19 mouse cellular contexts compared by ENCODE assay signal in the genomic region with DNA sequence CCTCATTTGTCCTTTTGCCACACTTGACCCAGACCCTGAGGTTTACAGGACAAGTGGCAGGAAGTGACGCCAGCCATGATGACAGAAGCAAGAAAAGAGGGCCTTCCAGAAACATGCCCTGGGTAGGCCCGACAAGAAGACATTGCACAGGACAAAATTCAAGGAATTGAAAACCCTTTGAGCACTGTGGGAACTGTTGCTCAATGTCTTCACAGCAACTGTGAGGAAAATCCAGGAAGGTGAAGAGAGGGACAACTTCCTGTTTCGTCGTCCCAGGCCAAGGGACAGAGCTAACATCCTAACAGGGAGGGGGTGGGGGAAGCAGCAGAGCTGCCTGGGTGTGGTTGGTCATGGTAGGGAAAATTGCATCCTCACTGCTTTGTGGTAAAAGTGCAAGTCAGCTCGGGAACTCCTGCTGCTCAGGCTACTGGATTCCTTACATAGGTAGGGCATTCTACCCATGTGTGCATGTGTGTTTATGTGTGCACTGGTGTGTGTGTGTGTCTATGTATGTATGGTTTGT. TPM values are rescaled to one million over a fixed set of nuclear protein-coding genes. Genes with fewer than 3 reads are reported as not detected.
A peak's percentile ranks its signal among the peaks of the same experiment; 100 is the strongest.
DNase-seq lines count a peak whose midpoint lies in the region; ATAC-seq and TF ChIP-seq lines count a peak whose summit lies in the region.
"Had no signal": no experiment of that assay in that cellular context is flagged by ENCODE, and none has a peak within 500 bp of the region (broad histone marks: within the 10 kb centered on the region; RNA-seq: fewer than 3 reads in every experiment).

No protein-coding gene starts in this region.

- 74% methylated on average over 5 of the region's 5 CpGs for WGBS in hindbrain, embryonic 10.5 days
- WGBS in hindbrain, embryonic 12.5 days, result 67% methylated on average over 5 of the region's 5 CpGs

- intact Hi-C loops in left cerebral cortex, adult 2 months (cut with DNase I), result no loop called here

- no peak for DNase-seq in hindbrain, embryonic 10.5 days (ENCODE audit: low spot score)
- peak; percentile 65 for DNase-seq in 416B (ENCODE audit: low read depth)
- no peak for DNase-seq in urinary bladder, postnatal 10 days (ENCODE audit: low spot score)
- no peak for DNase-seq in right cerebral cortex, postnatal 4 days
- DNase-seq in left cerebral cortex, adult 2 months (ENCODE audit: extremely low spot score in 1 of 2, low spot score in 2 of 2), result no peak
- DNase-seq: adrenal gland, postnatal 14 days; cerebellum, adult 8-10 months; heart, postnatal 36 days; kidney, adult 9 months; liver, embryonic 13.5 days; spleen, adult 18-20 months had no signal

- no peaks in the 10 kb centered on the region for H3K27me3 ChIP-seq in hindbrain, embryonic 10.5 days (ENCODE audit: insufficient read depth, poor library complexity, severe bottlenecking)
- H3K27me3 ChIP-seq in hindbrain, embryonic 12.5 days, result no peaks in the 10 kb centered on the region; the same call in 1 of the 2 replicates
- peaks cover 71% of the 10 kb centered on the region for H3K27me3 ChIP-seq in megakaryocyte, embryonic 14.5 days (replicated peaks)
- H3K27me3 ChIP-seq: embryonic facial prominence, embryonic 13.5 days; neural tube, embryonic 12.5 days; stomach, embryonic 15.5 days had no signal

- no peak for ATAC-seq in hindbrain, embryonic 12.5 days (ENCODE audit: low FRiP score)
- ATAC-seq: forebrain, embryonic 16.5 days; midbrain, embryonic 16.5 days had no signal

- TF ChIP-seq CTCF in bone marrow macrophage, adult 2 months (IDR thresholded peaks at IDR 0.05; ENCODE audit: low read depth, low read length), result no peak
- TF ChIP-seq CTCF in left cerebral cortex, adult 2 months (IDR thresholded peaks at IDR 0.05), result no peak

- H3K4me1 ChIP-seq in hindbrain, embryonic 10.5 days (replicated peaks), result peaks cover 54% of the 10 kb centered on the region
- peaks cover 28% of the 10 kb centered on the region for H3K4me1 ChIP-seq in hindbrain, embryonic 12.5 days
- H3K4me1 ChIP-seq in bone marrow macrophage, adult 2 months (ENCODE audit: control insufficient read depth, insufficient read depth, low read length), result peaks cover 9% of the 10 kb centered on the region
- H3K4me1 ChIP-seq in megakaryocyte, embryonic 14.5 days, result peaks cover 19% of the 10 kb centered on the region

- no peak overlapping the region for H3K4me3 ChIP-seq in hindbrain, embryonic 10.5 days
- H3K4me3 ChIP-seq in hindbrain, embryonic 12.5 days, result no peak overlapping the region
- no peak overlapping the region for H3K4me3 ChIP-seq in bone marrow macrophage, adult 2 months (ENCODE audit: insufficient read depth, low read length)
- H3K4me3 ChIP-seq in megakaryocyte, embryonic 14.5 days (replicated peaks), result peak overlapping the region; percentile 74
- H3K4me3 ChIP-seq in left cerebral cortex, adult 2 months, result no peak overlapping the region
- H3K4me3 ChIP-seq: embryonic facial prominence, embryonic 13.5 days; liver, embryonic 13.5 days; neural tube, embryonic 12.5 days; stomach, embryonic 15.5 days had no signal

- no peak for TF ChIP-seq POLR2A in bone marrow macrophage, adult 2 months (IDR thresholded peaks at IDR 0.05; ENCODE audit: borderline replicate concordance, low read depth, low read length)

- no peak overlapping the region for H3K4me2 ChIP-seq in hindbrain, embryonic 12.5 days (replicated peaks)
- H3K4me2 ChIP-seq: embryonic facial prominence, embryonic 13.5 days; liver, embryonic 13.5 days; neural tube, embryonic 12.5 days; stomach, embryonic 15.5 days had no signal

- no peaks in the 10 kb centered on the region for H3K36me3 ChIP-seq in hindbrain, embryonic 10.5 days
- no peaks in the 10 kb centered on the region for H3K36me3 ChIP-seq in hindbrain, embryonic 12.5 days
- H3K36me3 ChIP-seq in megakaryocyte, embryonic 14.5 days (replicated peaks; ENCODE audit: low read length), result no peaks in the 10 kb centered on the region
- H3K36me3 ChIP-seq: embryonic facial prominence, embryonic 13.5 days; liver, embryonic 13.5 days; neural tube, embryonic 12.5 days; stomach, embryonic 15.5 days had no signal

- no peak overlapping the region for H3K9ac ChIP-seq in hindbrain, embryonic 12.5 days
- H3K9ac ChIP-seq: embryonic facial prominence, embryonic 13.5 days; liver, embryonic 13.5 days; neural tube, embryonic 12.5 days; stomach, embryonic 15.5 days had no signal

- 0 out of 2 replicates have a peak overlapping the region, but pooled peaks have one; percentile 19 for H3K27ac ChIP-seq in hindbrain, embryonic 10.5 days
- no peak overlapping the region for H3K27ac ChIP-seq in hindbrain, embryonic 12.5 days
- H3K27ac ChIP-seq in bone marrow macrophage, adult 2 months (ENCODE audit: insufficient read depth, low read depth, low read length), result peak overlapping the region; percentile 5; the same call in 1 of the 2 replicates
- no peak overlapping the region for H3K27ac ChIP-seq in left cerebral cortex, adult 2 months
- H3K27ac ChIP-seq: embryonic facial prominence, embryonic 13.5 days; liver, embryonic 13.5 days; neural tube, embryonic 12.5 days; stomach, embryonic 15.5 days had no signal

- H3K9me3 ChIP-seq in hindbrain, embryonic 10.5 days, result no peaks in the 10 kb centered on the region
- H3K9me3 ChIP-seq in hindbrain, embryonic 12.5 days (replicated peaks), result no peaks in the 10 kb centered on the region
- no peaks in the 10 kb centered on the region for H3K9me3 ChIP-seq in megakaryocyte, embryonic 14.5 days
- H3K9me3 ChIP-seq: embryonic facial prominence, embryonic 13.5 days; liver, embryonic 13.5 days; neural tube, embryonic 12.5 days; stomach, embryonic 15.5 days had no signal

RNA-seq across cellular contexts. Expression of a gene that starts 55.6 kb away (rescaled TPM):
- polyA plus RNA-seq in hindbrain, embryonic 10.5 days (2016; fragmentation: Nextera tagmentation; extraction: Ambion mirVana), result 66.4 and 76.6 TPM in 2 replicates
- 61.0 and 61.2 TPM in 2 replicates for polyA plus RNA-seq in hindbrain, embryonic 12.5 days (2016; fragmentation: Nextera tagmentation; extraction: Ambion mirVana)
- polyA plus RNA-seq in bone marrow macrophage, adult 2 months (2012; ENCODE audit: insufficient read depth, insufficient read length, missing spikeins), result 1.2 and 1.7 TPM in 2 replicates
- polyA plus RNA-seq in megakaryocyte, embryonic 14.5 days (2012; ENCODE audit: insufficient read depth, low replicate concordance), result 6.3 TPM in 1 of 2 replicates, not detected in the other
- 10 to 100 TPM; 39.8 to 48.9 TPM for total RNA-seq in left cerebral cortex, adult 2 months (2021)

Comparison
In these comparisons a context has a peak if more than half of its experiments do, and no peak if none do; other contexts are left out.
1. H3K27ac ChIP-seq: peak in hindbrain, embryonic 10.5 days (single experiment) and bone marrow macrophage, adult 2 months (single experiment); none in hindbrain, embryonic 12.5 days (single experiment) and left cerebral cortex, adult 2 months (single experiment).